Mouse (Mus musculus): ENCODE measurements at regions not wholly inside any gene's neighbourhood (a gene's known extent, or its start where the extent isn't known, plus 50 kb on each side); places are given as distances from the start of the nearest gene placed in this dataset.

DNA sequence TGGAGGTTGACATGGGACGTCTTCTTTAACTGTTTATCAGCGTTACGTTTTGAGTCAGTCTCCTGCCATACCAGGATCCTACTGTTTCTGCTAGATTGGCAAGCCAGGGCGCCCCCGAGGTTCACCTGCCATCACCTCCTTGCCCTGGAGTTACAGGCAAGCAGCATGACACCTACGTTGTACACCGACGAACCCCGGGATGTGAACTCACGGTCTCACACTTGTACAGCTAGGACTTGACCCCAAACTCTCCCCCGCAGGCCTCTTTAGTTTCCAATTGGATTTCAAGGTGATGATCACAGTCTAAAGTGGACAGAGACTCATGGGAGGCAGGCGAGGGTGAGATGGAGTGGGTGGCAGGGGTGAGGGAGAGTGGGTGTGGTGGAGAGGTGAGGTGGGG is 83.9 kb upstream of the Gm9887 start:
- DNase-seq (ENCODE audit: low read depth, low spot score) = no peak

GRCm38 (mm10) chr12:69455566-69455965 is 83.3 kb upstream of the Gm9887 start:
- no peak overlapping the region for H3K9ac ChIP-seq (ENCODE audit: insufficient read depth, low read depth, low read length, poor library complexity, severe bottlenecking)
- H3K4me3 ChIP-seq (ENCODE audit: insufficient read depth in 1 of 2, low read depth in 1 of 2, low read length in 2 of 2, poor library complexity in 1 of 2, severe bottlenecking in 1 of 2) = no peak overlapping the region
- in situ Hi-C loops (cut with MboI; ENCODE audit: low sequenced_read_pairs in 2 of 2, unreplicated experiment in 2 of 2) = no loop called here
- TF ChIP-seq HCFC1 (IDR thresholded peaks at IDR 0.05; ENCODE audit: borderline replicate concordance, insufficient read depth, low read length) (no peak), MAFK (IDR thresholded peaks at IDR 0.05; ENCODE audit: insufficient read depth, low read depth, low read length) (no peak), ZC3H11A (IDR thresholded peaks at IDR 0.05; ENCODE audit: borderline replicate concordance, low read depth, low read length) (no peak), CHD2 (IDR thresholded peaks at IDR 0.05; ENCODE audit: low read depth, low read length) (no peak), ZNF384 (IDR thresholded peaks at IDR 0.05; ENCODE audit: low read depth, low read length) (no peak)
- H3K36me3 ChIP-seq (ENCODE audit: control insufficient read depth, insufficient read depth, low read length, poor library complexity, severe bottlenecking) = no peaks in the 10 kb centered on the region
- no peak for DNase-seq (ENCODE audit: low read depth, low spot score)
- no peaks in the 10 kb centered on the region for H3K4me1 ChIP-seq (ENCODE audit: control insufficient read depth in 2 of 2, insufficient read depth in 2 of 2, low read length in 2 of 2, poor library complexity in 1 of 2)
- no peak overlapping the region for H3K27ac ChIP-seq (ENCODE audit: insufficient read depth, low read depth, low read length, poor library complexity, severe bottlenecking)
- H3K9me3 ChIP-seq (ENCODE audit: control insufficient read depth, insufficient read depth, low read depth, low read length) = no peaks in the 10 kb centered on the region

More for the DNA sequence above, 83.9 kb upstream of the Gm9887 start:
- no peaks in the 10 kb centered on the region for H3K9me3 ChIP-seq (ENCODE audit: control insufficient read depth, insufficient read depth, low read depth, low read length)
- H3K4me3 ChIP-seq (ENCODE audit: insufficient read depth in 1 of 2, low read depth in 1 of 2, low read length in 2 of 2, poor library complexity in 1 of 2, severe bottlenecking in 1 of 2) = no peak overlapping the region
- no peak overlapping the region for H3K27ac ChIP-seq (ENCODE audit: insufficient read depth, low read depth, low read length, poor library complexity, severe bottlenecking)
- no peak overlapping the region for H3K9ac ChIP-seq (ENCODE audit: insufficient read depth, low read depth, low read length, poor library complexity, severe bottlenecking)
- no peak for TF ChIP-seq MAFK (IDR thresholded peaks at IDR 0.05; ENCODE audit: insufficient read depth, low read depth, low read length)
- no peak for TF ChIP-seq CHD2 (IDR thresholded peaks at IDR 0.05; ENCODE audit: low read depth, low read length)
- no peak for TF ChIP-seq HCFC1 (IDR thresholded peaks at IDR 0.05; ENCODE audit: borderline replicate concordance, insufficient read depth, low read length)
- TF ChIP-seq ZNF384 (IDR thresholded peaks at IDR 0.05; ENCODE audit: low read depth, low read length) = no peak
- no peak for TF ChIP-seq ZC3H11A (IDR thresholded peaks at IDR 0.05; ENCODE audit: borderline replicate concordance, low read depth, low read length)
- in situ Hi-C loops (cut with MboI; ENCODE audit: low sequenced_read_pairs in 2 of 2, unreplicated experiment in 2 of 2) = no loop called here
- H3K4me1 ChIP-seq (ENCODE audit: control insufficient read depth in 2 of 2, insufficient read depth in 2 of 2, low read length in 2 of 2, poor library complexity in 1 of 2) = no peaks in the 10 kb centered on the region
- no peaks in the 10 kb centered on the region for H3K36me3 ChIP-seq (ENCODE audit: control insufficient read depth, insufficient read depth, low read length, poor library complexity, severe bottlenecking)

DNA sequence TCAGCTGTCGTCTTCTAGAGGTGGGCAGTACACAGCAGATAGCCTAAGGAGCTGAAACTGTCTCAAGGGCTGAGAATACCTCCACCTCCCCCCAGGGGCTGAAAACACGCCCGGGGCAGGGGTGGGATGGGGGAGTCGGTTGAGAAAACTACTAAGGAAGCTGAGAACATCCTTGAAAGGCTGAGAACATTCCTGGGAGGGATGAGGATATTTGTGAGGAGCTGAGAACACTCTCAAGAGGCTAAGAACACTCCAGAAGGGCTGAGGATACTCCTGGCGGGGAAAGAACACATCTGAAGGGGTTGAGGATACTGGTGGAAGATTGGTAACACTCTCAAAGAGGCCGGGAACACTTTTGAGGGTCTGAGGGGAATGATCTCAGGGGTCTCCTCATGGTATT is 81.3 kb upstream of the Gm9887 start:
- no peak for DNase-seq (ENCODE audit: low read depth, low spot score)
- no peak overlapping the region for H3K4me3 ChIP-seq (ENCODE audit: insufficient read depth in 1 of 2, low read depth in 1 of 2, low read length in 2 of 2, poor library complexity in 1 of 2, severe bottlenecking in 1 of 2)
- in situ Hi-C loops (cut with MboI; ENCODE audit: low sequenced_read_pairs in 2 of 2, unreplicated experiment in 2 of 2) = no loop called here
- no peaks in the 10 kb centered on the region for H3K4me1 ChIP-seq (ENCODE audit: control insufficient read depth in 2 of 2, insufficient read depth in 2 of 2, low read length in 2 of 2, poor library complexity in 1 of 2)
- TF ChIP-seq ZNF384 (IDR thresholded peaks at IDR 0.05; ENCODE audit: low read depth, low read length) (no peak), ZC3H11A (IDR thresholded peaks at IDR 0.05; ENCODE audit: borderline replicate concordance, low read depth, low read length) (no peak), CHD2 (IDR thresholded peaks at IDR 0.05; ENCODE audit: low read depth, low read length) (no peak), HCFC1 (IDR thresholded peaks at IDR 0.05; ENCODE audit: borderline replicate concordance, insufficient read depth, low read length) (no peak), MAFK (IDR thresholded peaks at IDR 0.05; ENCODE audit: insufficient read depth, low read depth, low read length) (no peak)
- no peaks in the 10 kb centered on the region for H3K9me3 ChIP-seq (ENCODE audit: control insufficient read depth, insufficient read depth, low read depth, low read length)
- no peak overlapping the region for H3K27ac ChIP-seq (ENCODE audit: insufficient read depth, low read depth, low read length, poor library complexity, severe bottlenecking)
- H3K36me3 ChIP-seq (ENCODE audit: control insufficient read depth, insufficient read depth, low read length, poor library complexity, severe bottlenecking) = no peaks in the 10 kb centered on the region
- no peak overlapping the region for H3K9ac ChIP-seq (ENCODE audit: insufficient read depth, low read depth, low read length, poor library complexity, severe bottlenecking)

GRCm38 (mm10) chr12:69452986-69453385 is 80.7 kb upstream of the Gm9887 start:
- Histone ChIP-seq H3K4me3 (ENCODE audit: insufficient read depth in 1 of 2, low read depth in 1 of 2, low read length in 2 of 2, poor library complexity in 1 of 2, severe bottlenecking in 1 of 2) (no peak overlapping the region), H3K36me3 (ENCODE audit: control insufficient read depth, insufficient read depth, low read length, poor library complexity, severe bottlenecking) (no peaks in the 10 kb centered on the region), H3K27ac (ENCODE audit: insufficient read depth, low read depth, low read length, poor library complexity, severe bottlenecking) (no peak overlapping the region), H3K9me3 (ENCODE audit: control insufficient read depth, insufficient read depth, low read depth, low read length) (no peaks in the 10 kb centered on the region), H3K9ac (ENCODE audit: insufficient read depth, low read depth, low read length, poor library complexity, severe bottlenecking) (no peak overlapping the region), H3K4me1 (ENCODE audit: control insufficient read depth in 2 of 2, insufficient read depth in 2 of 2, low read length in 2 of 2, poor library complexity in 1 of 2) (no peaks in the 10 kb centered on the region)
- in situ Hi-C loops (cut with MboI; ENCODE audit: low sequenced_read_pairs in 2 of 2, unreplicated experiment in 2 of 2) = no loop called here
- TF ChIP-seq ZNF384 (IDR thresholded peaks at IDR 0.05; ENCODE audit: low read depth, low read length) = no peak
- TF ChIP-seq MAFK (IDR thresholded peaks at IDR 0.05; ENCODE audit: insufficient read depth, low read depth, low read length) = no peak
- no peak for TF ChIP-seq ZC3H11A (IDR thresholded peaks at IDR 0.05; ENCODE audit: borderline replicate concordance, low read depth, low read length)
- no peak for TF ChIP-seq HCFC1 (IDR thresholded peaks at IDR 0.05; ENCODE audit: borderline replicate concordance, insufficient read depth, low read length)
- no peak for TF ChIP-seq CHD2 (IDR thresholded peaks at IDR 0.05; ENCODE audit: low read depth, low read length)
- no peak for DNase-seq (ENCODE audit: low read depth, low spot score)

- TF ChIP-seq CHD2 (IDR thresholded peaks at IDR 0.05; ENCODE audit: low read depth, low read length) (no peak), HCFC1 (IDR thresholded peaks at IDR 0.05; ENCODE audit: borderline replicate concordance, insufficient read depth, low read length) (no peak), ZNF384 (IDR thresholded peaks at IDR 0.05; ENCODE audit: low read depth, low read length) (no peak), MAFK (IDR thresholded peaks at IDR 0.05; ENCODE audit: insufficient read depth, low read depth, low read length) (no peak), ZC3H11A (IDR thresholded peaks at IDR 0.05; ENCODE audit: borderline replicate concordance, low read depth, low read length) (no peak)
- no peak overlapping the region for H3K4me3 ChIP-seq (ENCODE audit: insufficient read depth in 1 of 2, low read depth in 1 of 2, low read length in 2 of 2, poor library complexity in 1 of 2, severe bottlenecking in 1 of 2)
- H3K9ac ChIP-seq (ENCODE audit: insufficient read depth, low read depth, low read length, poor library complexity, severe bottlenecking) = no peak overlapping the region
- 0 out of 4 replicates have a peak, but pooled peaks cover 0 to 2% of the 10 kb centered on the region in 2 experiments for H3K4me1 ChIP-seq (ENCODE audit: control insufficient read depth in 2 of 2, insufficient read depth in 2 of 2, low read length in 2 of 2, poor library complexity in 1 of 2)
- no peak for DNase-seq (ENCODE audit: low read depth, low spot score)
- in situ Hi-C loops (cut with MboI; ENCODE audit: low sequenced_read_pairs in 2 of 2, unreplicated experiment in 2 of 2) = no loop called here
- no peak overlapping the region for H3K27ac ChIP-seq (ENCODE audit: insufficient read depth, low read depth, low read length, poor library complexity, severe bottlenecking)
- no peaks in the 10 kb centered on the region for H3K36me3 ChIP-seq (ENCODE audit: control insufficient read depth, insufficient read depth, low read length, poor library complexity, severe bottlenecking)
- no peaks in the 10 kb centered on the region for H3K9me3 ChIP-seq (ENCODE audit: control insufficient read depth, insufficient read depth, low read depth, low read length)
Observed at GRCm38 (mm10) chr12:69451110-69451509, 78.9 kb upstream of the Gm9887 start.

All from ES-E14 (cell line).